Mouse (Mus musculus): ENCODE results near the gene Prkaca.

The Prkaca gene

GRCm38 (mm10) chr8:83972150-83973120 lies at the start of gene Prkaca:
Gene Prkaca, plus strand, starts transcription at chr8:83972993.
- DNase-seq (ENCODE audit: low spot score in 2 of 2): peak; percentile 96 to 98

- DNase-seq (ENCODE audit: low spot score in 2 of 2): no peak
Observed at GRCm38 (mm10) chr8:83924585-83924984, 48.2 kb upstream of the Prkaca start.

- DNase-seq (ENCODE audit: low spot score in 2 of 2): no peak
Observed at GRCm38 (mm10) chr8:83926266-83926665, 46.5 kb upstream of the Prkaca start.

- no peak for DNase-seq (ENCODE audit: low spot score in 2 of 2)
Observed at GRCm38 (mm10) chr8:83934222-83934621, 38.6 kb upstream of the Prkaca start.

DNA sequence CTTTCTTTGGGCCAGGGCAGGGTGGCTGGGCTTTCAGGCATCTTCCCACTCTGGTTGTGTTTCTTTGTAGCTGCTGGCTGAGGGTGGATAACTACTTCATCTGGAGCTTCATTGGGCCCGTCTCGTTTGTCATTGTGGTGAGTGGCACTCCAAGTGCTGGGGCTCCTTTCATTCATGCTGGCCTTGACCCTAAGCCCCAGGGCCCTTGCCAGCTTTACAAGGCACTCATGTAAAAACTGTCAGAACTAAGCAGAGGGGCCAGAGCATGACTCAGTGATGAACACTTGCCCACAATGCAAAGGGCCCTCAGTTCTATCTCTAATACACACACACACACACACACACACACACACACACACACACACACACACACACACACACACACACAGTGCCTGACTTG lies 37.8 kb upstream of the Prkaca start:
- DNase-seq (ENCODE audit: low spot score in 2 of 2): no peak

DNA sequence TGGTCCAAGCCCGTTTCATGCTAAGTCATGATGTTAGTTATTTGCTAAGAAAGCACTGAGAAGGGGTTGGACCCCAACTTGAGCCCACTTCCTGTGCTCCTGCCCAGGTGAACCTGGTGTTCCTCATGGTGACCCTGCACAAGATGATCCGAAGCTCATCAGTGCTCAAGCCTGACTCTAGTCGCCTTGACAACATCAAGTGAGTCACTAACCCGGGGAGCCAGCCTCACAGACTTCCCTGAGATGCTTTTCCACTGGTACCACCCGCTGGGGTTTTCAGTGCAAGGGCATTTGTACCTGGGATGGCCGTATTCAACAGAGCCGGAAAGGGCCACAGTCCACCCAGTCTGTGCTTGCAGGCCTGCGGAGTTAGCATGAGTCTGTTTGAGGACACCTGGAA lies 37.4 kb upstream of the Prkaca start:
- no peak for DNase-seq (ENCODE audit: low spot score in 2 of 2)

GRCm38 (mm10) chr8:83937645-83938044 lies 35.1 kb upstream of the Prkaca start:
- no peak for DNase-seq (ENCODE audit: low spot score in 2 of 2)

GRCm38 (mm10) chr8:83938330-83938729 lies 34.5 kb upstream of the Prkaca start:
- DNase-seq (ENCODE audit: low spot score in 2 of 2): no peak

DNA sequence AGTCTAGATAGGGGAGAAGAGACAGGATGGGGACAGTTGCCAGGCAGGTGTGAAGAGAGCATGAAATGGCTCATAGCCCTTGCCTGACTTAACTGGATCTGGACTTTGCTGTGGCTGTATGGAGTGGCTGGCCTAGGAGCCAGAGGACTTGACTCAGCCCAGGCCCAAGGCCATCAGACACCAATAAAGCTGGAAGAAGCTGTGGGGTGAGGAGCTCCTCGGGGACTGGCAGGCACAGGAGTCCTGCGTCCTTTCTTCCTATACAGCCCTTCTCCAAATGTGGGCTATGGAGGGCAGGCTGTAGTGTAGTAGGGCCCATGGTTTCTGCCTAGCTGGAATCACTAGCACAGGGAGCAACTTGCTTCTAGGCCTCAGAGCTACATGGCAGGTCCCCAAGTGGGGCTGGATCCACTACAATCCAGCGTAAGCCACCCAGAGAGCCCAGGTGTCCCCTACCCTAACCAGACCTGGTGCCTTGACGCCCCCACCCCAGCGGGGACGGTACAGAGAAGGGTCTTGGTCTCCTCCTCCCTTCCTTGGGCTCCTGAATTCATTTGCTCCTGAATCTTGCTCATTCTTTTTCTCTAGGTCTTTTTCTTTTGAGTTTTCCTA lies 31.6 kb upstream of the Prkaca start:
- no peak for DNase-seq (ENCODE audit: low spot score in 2 of 2)

- no peak for DNase-seq (ENCODE audit: low spot score in 2 of 2)
Observed at GRCm38 (mm10) chr8:83942446-83942845, 30.3 kb upstream of the Prkaca start.

GRCm38 (mm10) chr8:83945540-83945939 lies 27.3 kb upstream of the Prkaca start:
- no peak for DNase-seq (ENCODE audit: low spot score in 2 of 2)

- no peak for DNase-seq (ENCODE audit: low spot score in 2 of 2)
Observed at GRCm38 (mm10) chr8:83954749-83955105, 18.1 kb upstream of the Prkaca start.

DNA sequence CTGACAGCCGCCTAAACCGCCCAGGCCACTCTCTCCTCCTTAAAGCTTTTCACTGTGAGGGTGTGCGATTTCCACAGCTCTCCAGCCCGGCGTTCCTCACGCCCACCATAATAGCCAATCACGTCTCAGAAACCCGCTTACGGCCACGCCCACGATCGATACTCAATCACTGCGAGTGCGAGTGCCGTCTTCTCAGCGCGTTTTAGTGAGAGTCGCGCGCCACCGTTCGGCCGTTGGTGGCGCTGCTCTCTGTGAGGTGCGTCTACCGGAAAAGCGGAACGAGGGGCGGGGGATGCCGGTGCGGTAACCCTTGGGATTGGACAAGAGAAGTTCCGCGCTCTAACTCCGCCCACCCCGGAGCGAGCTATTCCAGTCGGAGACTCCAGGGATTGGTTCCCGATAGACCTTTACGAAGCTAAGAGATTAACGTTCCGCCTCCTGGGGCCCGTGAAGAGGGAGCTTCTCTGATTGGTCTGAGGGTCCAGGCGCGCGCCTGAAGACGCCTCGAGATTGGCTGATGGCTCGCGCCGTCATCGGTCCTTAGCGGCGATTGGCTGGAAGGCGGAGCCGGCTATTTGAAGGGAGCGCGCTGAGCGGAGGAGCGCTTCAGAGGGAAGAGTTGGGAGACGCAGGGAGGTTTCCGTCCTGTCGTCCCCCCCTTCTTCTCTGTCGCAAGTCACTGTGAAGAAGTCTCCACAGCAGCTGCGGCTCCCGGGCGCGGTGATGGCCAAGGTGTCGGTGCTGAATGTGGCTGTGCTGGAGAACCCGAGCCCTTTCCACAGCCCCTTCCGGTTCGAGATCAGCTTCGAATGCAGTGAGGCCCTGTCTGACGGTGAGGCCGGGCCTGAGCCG lies 17.5 kb upstream of the Prkaca start, which contains the start of the genes Gm10644 and Asf1b:
Gm10644 (minus strand) TSS at position 100 of the 852 bp plus-strand sequence.
Asf1b (plus strand) TSS at position 402 of the 852 bp plus-strand sequence.
- peak; percentile 93 to 96 for DNase-seq (ENCODE audit: low spot score in 2 of 2)

GRCm38 (mm10) chr8:83955958-83956218 lies 16.9 kb upstream of the Prkaca start:
- no peak for DNase-seq (ENCODE audit: low spot score in 2 of 2)

- DNase-seq (ENCODE audit: low spot score in 2 of 2): no peak
Observed at GRCm38 (mm10) chr8:83956789-83957188, 16.0 kb upstream of the Prkaca start.

DNA sequence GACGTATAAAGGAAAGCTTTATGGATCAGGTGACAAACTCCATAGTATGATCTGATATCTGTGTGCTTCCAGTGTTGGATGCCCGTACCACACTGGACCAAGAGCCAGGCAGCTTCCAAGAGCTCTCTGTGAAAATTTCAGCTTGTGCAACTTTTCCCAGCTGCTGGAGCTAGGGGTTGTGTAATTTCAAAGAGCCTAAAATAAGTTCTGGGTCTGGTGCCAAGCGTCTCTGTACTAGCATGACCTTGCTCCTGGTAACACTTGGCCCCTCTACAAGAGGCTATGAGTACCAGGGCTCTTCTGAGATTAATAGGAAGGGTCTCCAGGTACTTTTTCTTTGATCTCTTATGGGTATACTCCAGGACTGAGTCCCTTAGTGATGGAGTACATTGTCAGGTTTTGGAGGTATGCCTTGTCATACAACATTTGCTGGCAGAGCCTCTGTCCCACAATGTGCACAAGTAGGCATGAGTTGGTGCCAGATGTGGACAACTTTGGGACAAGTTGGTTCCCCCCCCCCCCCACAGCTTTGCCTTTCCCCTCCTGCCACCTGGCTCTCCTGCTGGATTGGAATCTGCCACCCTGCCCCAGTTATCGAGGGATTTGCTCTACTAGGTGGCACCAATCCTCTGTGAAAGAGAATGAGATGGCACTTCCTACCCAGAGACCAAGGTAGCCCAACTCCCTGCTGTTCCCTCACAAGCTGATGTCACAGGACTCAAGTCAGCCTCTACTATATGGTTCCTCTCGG lies 8.6 kb upstream of the Prkaca start:
- no peak for DNase-seq (ENCODE audit: low spot score in 2 of 2)

GRCm38 (mm10) chr8:83967701-83968100 lies 5.1 kb upstream of the Prkaca start:
- DNase-seq (ENCODE audit: low spot score in 2 of 2): no peak

DNA sequence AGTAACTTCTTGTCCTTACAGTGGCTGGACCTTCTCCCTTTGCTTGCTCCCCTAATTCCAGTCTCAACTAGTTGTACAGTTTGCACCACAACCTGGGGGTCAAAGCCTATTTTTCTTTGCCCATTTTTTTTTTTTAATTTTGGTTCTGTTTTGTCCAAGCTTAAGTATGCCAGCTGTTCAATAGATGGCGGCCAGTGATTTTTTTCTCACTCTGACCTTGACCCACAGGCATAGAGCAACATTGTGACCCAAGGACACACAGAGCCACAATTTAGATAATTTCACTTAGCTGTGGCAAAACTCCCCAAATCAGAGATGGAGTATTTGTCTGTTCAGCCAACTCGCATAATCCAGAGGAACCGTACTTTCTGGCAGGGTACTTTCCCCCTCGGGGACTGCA lies 1.7 kb upstream of the Prkaca start:
- no peak for DNase-seq (ENCODE audit: low spot score in 2 of 2)

- DNase-seq (ENCODE audit: low spot score in 2 of 2): no peak
Observed at GRCm38 (mm10) chr8:83971661-83972060, 1.1 kb upstream of the Prkaca start.

DNA sequence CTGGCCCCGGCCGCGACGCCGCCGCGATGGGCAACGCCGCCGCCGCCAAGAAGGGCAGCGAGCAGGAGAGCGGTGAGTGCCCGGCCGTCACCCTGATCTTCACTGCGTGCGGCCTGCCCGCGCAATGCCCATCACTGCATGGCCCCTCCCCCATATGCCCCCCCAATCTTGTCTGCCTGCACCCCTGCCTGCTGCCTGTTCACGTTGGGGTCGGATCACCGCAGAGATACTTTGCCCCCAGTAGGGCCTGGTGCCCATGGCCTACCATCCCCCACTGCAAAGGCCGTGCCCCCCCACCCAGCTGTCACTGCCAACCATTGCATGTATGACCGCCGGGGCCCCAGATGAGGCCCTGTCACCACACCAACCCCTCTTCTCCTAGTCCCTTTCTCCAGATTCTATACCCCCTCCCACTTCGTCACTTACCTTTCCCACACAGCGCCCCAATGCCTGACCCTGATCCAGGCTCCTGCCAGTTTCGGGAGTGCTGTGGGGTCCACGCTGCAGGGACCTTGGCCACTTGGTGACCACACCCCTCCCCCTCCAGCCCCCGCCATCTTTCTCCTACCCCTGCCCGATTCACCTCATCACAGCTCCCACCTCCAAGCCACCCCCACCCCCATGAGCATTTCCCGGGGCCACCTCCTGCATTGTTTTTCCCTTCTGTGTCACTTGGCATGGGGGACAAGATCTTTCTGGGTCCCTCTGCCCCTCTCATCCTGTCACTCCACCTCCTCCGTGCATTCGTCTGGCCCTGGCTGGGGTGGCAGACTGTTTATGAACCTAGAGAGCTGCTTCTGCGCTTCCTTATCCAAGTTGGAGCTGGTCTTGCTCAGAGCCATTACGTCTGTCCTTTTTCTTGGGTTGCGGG lies 603 bp downstream of the Prkaca start:
- no peak for DNase-seq (ENCODE audit: low spot score in 2 of 2)

- DNase-seq (ENCODE audit: low spot score in 2 of 2): no peak
Observed at GRCm38 (mm10) chr8:83974521-83974920, 1.7 kb downstream of the Prkaca start.

Measured in frontal cortex, postnatal 25 days (tissue).